Mouse (Mus musculus): ENCODE measurements at regions not wholly inside any gene's neighbourhood (a gene's known extent, or its start where the extent isn't known, plus 50 kb on each side); places are given as distances from the start of the nearest gene placed in this dataset.

GRCm38 (mm10) chr12:33593685-33594084, 164.2 kb downstream of the Twistnb start:
- no peak overlapping the region for H3K9ac ChIP-seq
- H3K4me2 ChIP-seq (replicated peaks) = no peak overlapping the region
- H3K4me3 ChIP-seq = no peak overlapping the region
- 0 out of 2 replicates have a peak, but pooled peaks have one; percentile 37 for ATAC-seq (ENCODE audit: low FRiP score, low read depth)
- H3K27me3 ChIP-seq (replicated peaks) = no peaks in the 10 kb centered on the region
- H3K36me3 ChIP-seq = no peaks in the 10 kb centered on the region
- no peak overlapping the region for H3K27ac ChIP-seq
- 56% methylated on average over 4 of the region's 4 CpGs for WGBS
- peaks cover 3% of the 10 kb centered on the region; the same call in 1 of the 2 replicates for H3K4me1 ChIP-seq
- no peaks in the 10 kb centered on the region for H3K9me3 ChIP-seq

GRCm38 (mm10) chr12:33605393-33605792, 176.0 kb downstream of the Twistnb start:
- Histone ChIP-seq H3K4me2 (replicated peaks) (no peak overlapping the region), H3K36me3 (no peaks in the 10 kb centered on the region), H3K4me3 (no peak overlapping the region), H3K9ac (no peak overlapping the region), H3K27me3 (replicated peaks) (no peaks in the 10 kb centered on the region), H3K9me3 (no peaks in the 10 kb centered on the region), H3K27ac (no peak overlapping the region), H3K4me1 (no peaks in the 10 kb centered on the region)
- 65% methylated on average over 4 of the region's 4 CpGs for WGBS
- no peak for ATAC-seq (ENCODE audit: low FRiP score, low read depth)

- no peak for ATAC-seq (ENCODE audit: low FRiP score, low read depth)
- Histone ChIP-seq H3K9me3 (no peaks in the 10 kb centered on the region), H3K27me3 (replicated peaks) (no peaks in the 10 kb centered on the region), H3K36me3 (no peaks in the 10 kb centered on the region), H3K4me2 (replicated peaks) (no peak overlapping the region), H3K9ac (no peak overlapping the region), H3K27ac (no peak overlapping the region), H3K4me3 (no peak overlapping the region), H3K4me1 (no peaks in the 10 kb centered on the region)
- WGBS = 71% methylated on average over 7 of the region's 7 CpGs
Measured at GRCm38 (mm10) chr12:33607811-33608602, 178.6 kb downstream of the Twistnb start.

- no peak overlapping the region for H3K27ac ChIP-seq
- H3K27me3 ChIP-seq (replicated peaks) = no peaks in the 10 kb centered on the region
- no peak overlapping the region for H3K4me2 ChIP-seq (replicated peaks)
- 64% methylated on average over 3 of the region's 3 CpGs for WGBS
- no peak overlapping the region for H3K4me3 ChIP-seq
- H3K4me1 ChIP-seq = no peaks in the 10 kb centered on the region
- no peak for ATAC-seq (ENCODE audit: low FRiP score, low read depth)
- H3K9me3 ChIP-seq = no peaks in the 10 kb centered on the region
- no peak overlapping the region for H3K9ac ChIP-seq
- H3K36me3 ChIP-seq = no peaks in the 10 kb centered on the region
Measured at GRCm38 (mm10) chr12:33612378-33612777, 182.9 kb downstream of the Twistnb start.

- H3K4me2 ChIP-seq (replicated peaks) = no peak overlapping the region
- no peaks in the 10 kb centered on the region for H3K27me3 ChIP-seq (replicated peaks)
- H3K4me1 ChIP-seq = no peaks in the 10 kb centered on the region
- 69% methylated on average over 4 of the region's 4 CpGs for WGBS
- H3K27ac ChIP-seq = no peak overlapping the region
- H3K4me3 ChIP-seq = no peak overlapping the region
- no peak overlapping the region for H3K9ac ChIP-seq
- H3K36me3 ChIP-seq = no peaks in the 10 kb centered on the region
- ATAC-seq (ENCODE audit: low FRiP score, low read depth) = no peak
- no peaks in the 10 kb centered on the region for H3K9me3 ChIP-seq
Measured at GRCm38 (mm10) chr12:33620391-33620790, 191.0 kb downstream of the Twistnb start.

- Histone ChIP-seq H3K4me3 (no peak overlapping the region), H3K4me2 (replicated peaks) (no peak overlapping the region), H3K9ac (no peak overlapping the region), H3K9me3 (no peaks in the 10 kb centered on the region), H3K4me1 (no peaks in the 10 kb centered on the region), H3K27me3 (replicated peaks) (no peaks in the 10 kb centered on the region), H3K27ac (no peak overlapping the region), H3K36me3 (no peaks in the 10 kb centered on the region)
- WGBS = 82% methylated on average over 4 of the region's 4 CpGs
- no peak for ATAC-seq (ENCODE audit: low FRiP score, low read depth)
Measured at GRCm38 (mm10) chr12:33626092-33626882, 196.9 kb downstream of the Twistnb start.

GRCm38 (mm10) chr12:33652597-33652996, 223.2 kb downstream of the Twistnb start:
- Histone ChIP-seq H3K36me3 (no peaks in the 10 kb centered on the region), H3K4me1 (no peaks in the 10 kb centered on the region), H3K27me3 (replicated peaks) (no peaks in the 10 kb centered on the region), H3K9ac (no peak overlapping the region), H3K4me3 (no peak overlapping the region), H3K4me2 (replicated peaks) (no peak overlapping the region), H3K27ac (no peak overlapping the region), H3K9me3 (no peaks in the 10 kb centered on the region)
- no peak for ATAC-seq (ENCODE audit: low FRiP score, low read depth)
- 86% methylated on average over 1 of the region's 1 CpGs for WGBS

GRCm38 (mm10) chr12:33675508-33675907, 246.1 kb downstream of the Twistnb start:
- no peaks in the 10 kb centered on the region for H3K9me3 ChIP-seq
- no peaks in the 10 kb centered on the region for H3K36me3 ChIP-seq
- no peaks in the 10 kb centered on the region for H3K4me1 ChIP-seq
- H3K9ac ChIP-seq = no peak overlapping the region
- no peaks in the 10 kb centered on the region for H3K27me3 ChIP-seq (replicated peaks)
- H3K27ac ChIP-seq = no peak overlapping the region
- ATAC-seq (ENCODE audit: low FRiP score, low read depth) = no peak
- 87% methylated on average over 6 of the region's 6 CpGs for WGBS
- H3K4me2 ChIP-seq (replicated peaks) = no peak overlapping the region
- no peak overlapping the region for H3K4me3 ChIP-seq

- Histone ChIP-seq H3K27ac (no peak overlapping the region), H3K36me3 (no peaks in the 10 kb centered on the region), H3K27me3 (replicated peaks) (no peaks in the 10 kb centered on the region), H3K9ac (no peak overlapping the region), H3K4me3 (no peak overlapping the region), H3K9me3 (no peaks in the 10 kb centered on the region), H3K4me2 (replicated peaks) (no peak overlapping the region), H3K4me1 (no peaks in the 10 kb centered on the region)
- ATAC-seq (ENCODE audit: low FRiP score, low read depth) = no peak
- WGBS = 89% methylated on average over 3 of the region's 3 CpGs
Measured at GRCm38 (mm10) chr12:33692870-33693269, 235.4 kb upstream of the Ferd3l start.

- no peaks in the 10 kb centered on the region for H3K27me3 ChIP-seq (replicated peaks)
- no peak for ATAC-seq (ENCODE audit: low FRiP score, low read depth)
- H3K4me3 ChIP-seq = no peak overlapping the region
- no peak overlapping the region for H3K4me2 ChIP-seq (replicated peaks)
- no peaks in the 10 kb centered on the region for H3K36me3 ChIP-seq
- WGBS = 75% methylated on average over 3 of the region's 3 CpGs
- no peaks in the 10 kb centered on the region for H3K4me1 ChIP-seq
- H3K9ac ChIP-seq = no peak overlapping the region
- H3K27ac ChIP-seq = no peak overlapping the region
- H3K9me3 ChIP-seq = no peaks in the 10 kb centered on the region
Measured at GRCm38 (mm10) chr12:33714392-33714791, 213.8 kb upstream of the Ferd3l start.

- no peak overlapping the region for H3K4me2 ChIP-seq (replicated peaks)
- H3K9me3 ChIP-seq = no peaks in the 10 kb centered on the region
- WGBS = 85% methylated on average over 2 of the region's 2 CpGs
- ATAC-seq (ENCODE audit: low FRiP score, low read depth) = no peak
- no peaks in the 10 kb centered on the region for H3K4me1 ChIP-seq
- no peak overlapping the region for H3K27ac ChIP-seq
- H3K4me3 ChIP-seq = no peak overlapping the region
- H3K27me3 ChIP-seq (replicated peaks) = no peaks in the 10 kb centered on the region
- no peaks in the 10 kb centered on the region for H3K36me3 ChIP-seq
- no peak overlapping the region for H3K9ac ChIP-seq
Measured at GRCm38 (mm10) chr12:33715997-33716396, 212.2 kb upstream of the Ferd3l start.

- H3K4me2 ChIP-seq (replicated peaks) = no peak overlapping the region
- no peak for ATAC-seq (ENCODE audit: low FRiP score, low read depth)
- no peak overlapping the region for H3K9ac ChIP-seq
- H3K36me3 ChIP-seq = no peaks in the 10 kb centered on the region
- H3K27me3 ChIP-seq (replicated peaks) = no peaks in the 10 kb centered on the region
- H3K27ac ChIP-seq = no peak overlapping the region
- no peaks in the 10 kb centered on the region for H3K4me1 ChIP-seq
- WGBS = 14% methylated on average over 4 of the region's 4 CpGs
- no peak overlapping the region for H3K4me3 ChIP-seq
- H3K9me3 ChIP-seq = no peaks in the 10 kb centered on the region
Measured at GRCm38 (mm10) chr12:33717053-33717452, 211.2 kb upstream of the Ferd3l start.
